Mouse (Mus musculus) heart, postnatal 0 days (tissue): ENCODE data around the gene Afap1. TPM values are rescaled to one million over a fixed set of nuclear protein-coding genes. Genes with fewer than 3 reads are reported as not detected.

ENCODE experiments used
- ATAC-seq: fragments of 200-750 bp; cut with Nextera tagmentation; 2 replicates; pipeline ENCODE4 v1.8.0; 2017; ENCODE audit warnings: low read depth, moderate number of reproducible peaks, moderate library complexity; ENCODE audit not compliant: insufficient read depth
- DNase-seq: peaks from one replicate; pipeline ENCODE4 v3.0.0-alpha.2; 2016; ENCODE audit warnings: low spot score
- H3K27ac ChIP-seq: fragments of 300-500 bp; sonication (generic); 2 replicates; pipeline ENCODE4 v1.5.1; 2014; ENCODE audit warnings: low read depth, mild to moderate bottlenecking
- H3K27me3 ChIP-seq: fragments of 300-500 bp; sonication (generic); 2 replicates; pipeline ENCODE4 v1.6.1; 2014; ENCODE audit warnings: low read length, mixed read lengths; ENCODE audit not compliant: control insufficient read depth, insufficient read depth
- H3K36me3 ChIP-seq: fragments of 300-500 bp; sonication (generic); replicated peaks from 2 replicates; pipeline ENCODE4 v1.6.1; 2014; ENCODE audit warnings: low read length, mixed read lengths; ENCODE audit not compliant: control insufficient read depth, insufficient read depth
- H3K4me1 ChIP-seq: fragments of 300-500 bp; sonication (generic); 2 replicates; pipeline ENCODE4 v1.6.1; 2014; ENCODE audit warnings: antibody characterized with exemption; ENCODE audit not compliant: control insufficient read depth, insufficient read depth
- H3K4me2 ChIP-seq: fragments of 300-500 bp; sonication (generic); 2 replicates; pipeline ENCODE4 v1.6.1; 2014; ENCODE audit warnings: low read depth, mild to moderate bottlenecking, low read length, moderate library complexity
- H3K4me3 ChIP-seq: fragments of 300-500 bp; sonication (generic); 2 replicates; pipeline ENCODE4 v1.5.1; 2014; ENCODE audit warnings: low read depth, low read length
- H3K9ac ChIP-seq: fragments of 300-500 bp; sonication (generic); replicated peaks from 2 replicates; pipeline ENCODE4 v1.6.1; 2014; ENCODE audit warnings: low read depth, low read length, mixed read lengths
- H3K9me3 ChIP-seq: fragments of 300-500 bp; sonication (generic); replicated peaks from 2 replicates; pipeline ENCODE4 v1.6.1; 2016; ENCODE audit warnings: low read length; ENCODE audit not compliant: control insufficient read depth
- CTCF ChIP-seq: IDR thresholded peaks from 2 replicates; pipeline ENCODE4 v1.5.1; 2016; ENCODE audit warnings: antibody characterized with exemption, control low read depth, low read depth
- EP300 ChIP-seq: IDR thresholded peaks from 2 replicates; pipeline ENCODE4 v1.6.1; 2016; ENCODE audit warnings: antibody characterized with exemption, low read depth
- WGBS: fragments of 180-500 bp; shearing (Covaris S2); extraction: QIAGEN DNeasy Blood & Tissue Kit; methylation state at CpG from one replicate; pipeline ENCODE4 v1.1.7; 2014; 5-methylcytosine and 5-hydroxymethylcytosine counted together
- polyA plus RNA-seq: library from polyadenylated mRNA; unstranded; fragments of >200 nt; fragmentation: Nextera tagmentation; extraction: Ambion mirVana; gene quantifications from 2 replicates; pipeline ENCODE4 v1.2.1, GENCODE M21; 2015
- total RNA-seq: library from RNA; depleted of rRNA; stranded (reverse); fragments of >200 nt; gene quantifications from 2 replicates; pipeline ENCODE4 v1.2.3, GENCODE M21; 2014; ENCODE audit warnings: low replicate concordance

Gene Afap1
- total and polyA plus RNA-seq, 2 experiments from 2014 or later = 14.9 to 30.3 TPM

- 42% methylated on average over 10 of the region's 10 CpGs for WGBS
- H3K4me1 ChIP-seq = peaks cover 40% of the 10 kb centered on the region
- DNase-seq (no peak), ATAC-seq (no peak)
- no peaks in the 10 kb centered on the region for H3K9me3 ChIP-seq
- no peak overlapping the region for H3K27ac ChIP-seq
- H3K4me3 ChIP-seq = no peak overlapping the region
- H3K27me3 ChIP-seq = no peaks in the 10 kb centered on the region
- H3K9ac ChIP-seq = 0 out of 2 replicates have a peak overlapping the region, but pooled peaks have one; percentile 12
- TF ChIP-seq CTCF = no peak
- TF ChIP-seq EP300 = no peak
- H3K36me3 ChIP-seq = peaks cover 17% of the 10 kb centered on the region
- no peak overlapping the region for H3K4me2 ChIP-seq
Observed at GRCm38 (mm10) chr5:35933059-35933458, 39.9 kb downstream of the Afap1 start.

DNA sequence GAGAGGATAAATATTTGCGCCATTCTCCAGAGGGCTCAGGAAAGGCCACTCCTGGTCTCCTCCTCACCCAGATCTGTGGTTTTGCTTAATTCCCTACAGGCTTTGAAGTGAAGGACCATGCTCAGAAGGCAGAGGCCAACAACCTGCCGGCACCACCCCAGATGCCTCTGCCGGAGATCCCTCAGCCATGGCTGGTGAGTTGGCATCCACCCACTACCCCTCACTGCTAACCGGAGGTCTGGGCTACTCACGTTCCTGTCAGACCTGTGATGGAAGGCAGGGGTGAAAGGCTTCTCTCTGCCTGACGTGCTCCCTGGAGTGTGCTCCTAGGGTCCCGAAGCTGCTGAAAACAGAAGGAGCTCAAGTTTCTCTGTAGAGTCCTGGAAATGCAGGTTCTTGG, 42.8 kb downstream of the Afap1 start:
- Histone ChIP-seq H3K4me3 (no peak overlapping the region), H3K27me3 (no peaks in the 10 kb centered on the region), H3K36me3 (peaks cover 21% of the 10 kb centered on the region), H3K9me3 (no peaks in the 10 kb centered on the region), H3K4me2 (no peak overlapping the region), H3K4me1 (peaks cover 55% of the 10 kb centered on the region), H3K27ac (no peak overlapping the region), H3K9ac (no peak overlapping the region)
- 77% methylated on average over 7 of the region's 7 CpGs for WGBS
- DNase-seq = no peak
- no peak for ATAC-seq
- TF ChIP-seq CTCF (no peak), EP300 (no peak)

DNA sequence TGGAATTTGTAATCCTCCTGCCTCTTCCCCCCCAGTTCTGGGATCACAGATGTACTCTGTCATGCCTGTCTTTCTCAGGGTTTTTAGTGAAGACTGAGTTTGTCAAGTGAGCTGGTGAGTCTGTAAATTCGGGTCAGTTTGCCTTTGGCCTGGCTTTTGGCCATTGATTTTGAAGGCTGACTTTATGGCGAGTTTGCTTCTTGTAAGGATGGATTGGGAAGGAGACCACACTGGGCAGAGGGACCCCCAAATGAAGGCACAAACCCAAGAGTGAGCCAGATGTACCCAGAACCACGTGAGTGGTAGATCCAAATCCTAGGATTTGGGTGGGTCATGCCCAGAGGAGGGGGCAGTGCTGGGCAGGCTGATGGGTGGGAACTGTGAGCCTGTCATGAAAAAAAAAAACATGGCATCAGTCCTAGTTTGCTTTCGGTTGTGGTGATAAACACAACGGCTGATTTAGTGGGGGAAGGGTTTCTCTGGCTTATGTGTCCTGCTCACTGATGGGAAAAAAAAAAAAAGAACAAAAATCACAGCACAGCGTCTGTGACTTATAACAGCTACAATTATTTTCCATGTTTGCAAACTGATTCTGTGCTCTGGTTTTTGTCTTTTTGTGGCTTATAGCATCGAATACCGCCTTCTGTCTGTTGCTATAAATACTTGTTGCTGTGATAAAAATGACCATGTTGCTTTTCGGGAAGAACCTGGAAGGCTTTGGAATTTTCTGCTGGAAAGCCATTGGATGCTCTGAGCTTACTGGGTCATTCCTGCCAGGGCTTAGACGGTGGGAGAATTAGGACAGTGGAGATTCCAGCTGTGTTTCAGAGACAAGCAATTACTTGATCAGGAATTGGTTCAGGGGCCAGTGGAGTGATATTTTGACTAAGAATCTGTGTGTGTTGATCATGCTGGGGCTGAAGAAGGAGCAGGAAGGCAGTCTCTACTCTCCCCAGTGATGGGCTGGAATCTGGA, 45.4 kb downstream of the Afap1 start:
- DNase-seq (peak; percentile 54), ATAC-seq (no peak)
- TF ChIP-seq EP300 (0 out of 2 replicates have a peak, but pooled peaks have one; percentile 34), CTCF (no peak)
- no peak overlapping the region for H3K4me3 ChIP-seq
- H3K4me2 ChIP-seq = peak overlapping the region; percentile 27
- H3K4me1 ChIP-seq = peaks cover 39% of the 10 kb centered on the region
- H3K36me3 ChIP-seq = peaks cover 21% of the 10 kb centered on the region
- WGBS = 31% methylated on average over 10 of the region's 10 CpGs
- no peaks in the 10 kb centered on the region for H3K9me3 ChIP-seq
- no peaks in the 10 kb centered on the region for H3K27me3 ChIP-seq
- 0 out of 2 replicates have a peak overlapping the region, but pooled peaks have one; percentile 29 for H3K9ac ChIP-seq
- peak overlapping the region; percentile 72 for H3K27ac ChIP-seq

DNA sequence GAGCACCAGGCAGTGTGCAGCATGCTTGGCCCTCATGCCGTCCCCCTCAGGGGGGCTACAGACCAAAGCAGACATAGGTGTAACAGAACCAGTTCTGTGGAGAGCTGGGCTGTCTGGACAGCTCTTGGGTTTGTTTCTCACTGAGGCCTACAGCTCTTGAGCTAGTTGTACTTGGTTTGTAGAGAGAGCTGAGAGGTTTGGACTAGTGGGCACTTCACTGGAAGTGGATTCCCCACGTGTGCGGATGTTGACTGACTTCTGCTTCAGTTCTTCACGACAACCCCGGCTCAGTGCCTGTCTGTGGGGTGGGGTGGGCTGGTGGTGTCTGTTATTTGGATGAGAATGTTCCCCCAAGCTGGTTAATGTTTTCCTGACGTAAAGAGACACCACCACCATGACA, 46.8 kb downstream of the Afap1 start:
- DNase-seq (no peak), ATAC-seq (no peak)
- H3K4me2 ChIP-seq = no peak overlapping the region
- H3K27me3 ChIP-seq = no peaks in the 10 kb centered on the region
- H3K9me3 ChIP-seq = no peaks in the 10 kb centered on the region
- H3K4me1 ChIP-seq = peaks cover 28% of the 10 kb centered on the region
- H3K27ac ChIP-seq = peak overlapping the region; percentile 31
- H3K9ac ChIP-seq = no peak overlapping the region
- TF ChIP-seq EP300 = no peak
- TF ChIP-seq CTCF = no peak
- H3K36me3 ChIP-seq = peaks cover 21% of the 10 kb centered on the region
- WGBS = 72% methylated on average over 6 of the region's 6 CpGs
- no peak overlapping the region for H3K4me3 ChIP-seq

- H3K4me2 ChIP-seq = no peak overlapping the region
- WGBS = 53% methylated on average over 5 of the region's 5 CpGs
- H3K9ac ChIP-seq = no peak overlapping the region; the same call in 1 of the 2 replicates
- no peak overlapping the region for H3K4me3 ChIP-seq
- DNase-seq (peak; percentile 63), ATAC-seq (peak; percentile 31; the same call in 1 of the 2 replicates)
- peaks cover 28% of the 10 kb centered on the region for H3K4me1 ChIP-seq
- H3K27ac ChIP-seq = peak overlapping the region; percentile 71
- no peaks in the 10 kb centered on the region for H3K9me3 ChIP-seq
- TF ChIP-seq EP300 (no peak), CTCF (no peak)
- H3K36me3 ChIP-seq = peaks cover 26% of the 10 kb centered on the region
- H3K27me3 ChIP-seq = no peaks in the 10 kb centered on the region
Observed at GRCm38 (mm10) chr5:35943541-35943940, 50.4 kb downstream of the Afap1 start.
